Mouse (Mus musculus) C2C12 (cell line): ENCODE results near the gene Dync2li1.

Source experiments
- CTCF ChIP-seq: IDR thresholded peaks from one replicate; pipeline ENCODE4 v1.5.1; 2011; ENCODE audit not compliant: control insufficient read depth, insufficient read depth, insufficient read length
- MAX ChIP-seq: IDR thresholded peaks from one replicate; pipeline ENCODE4 v1.6.1; 2011; ENCODE audit warnings: mild to moderate bottlenecking, control low read depth
- MYOD1 ChIP-seq: IDR thresholded peaks from one replicate; pipeline ENCODE4 v1.6.1; 2011; ENCODE audit warnings: low read depth; ENCODE audit not compliant: control insufficient read depth, insufficient read length

GRCm38 (mm10) chr17:84665053-84665452, 38.8 kb downstream of the Dync2li1 start:
- no peak for TF ChIP-seq MYOD1
- TF ChIP-seq MAX: no peak
- TF ChIP-seq CTCF: no peak
